Mouse (Mus musculus) hindbrain, embryonic 11.5 days (tissue): ENCODE results near the gene Ptpn1. TPM values are rescaled to one million over a fixed set of nuclear protein-coding genes. Genes with fewer than 3 reads are reported as not detected.

Experiments
- ATAC-seq: fragments of 200-750 bp; cut with Nextera tagmentation; 2 replicates; pipeline ENCODE4 v1.8.0; 2017; ENCODE audit warnings: mild to moderate bottlenecking, moderate TSS enrichment, moderate library complexity; ENCODE audit not compliant: low FRiP score
- DNase-seq: peaks from one replicate; pipeline ENCODE4 v3.0.0-alpha.2; 2015; ENCODE audit warnings: low spot score
- H3K27ac ChIP-seq: fragments of 300-500 bp; sonication (generic); 2 replicates; pipeline ENCODE4 v1.5.1; 2014; ENCODE audit warnings: mild to moderate bottlenecking, low read depth, low read length
- H3K27me3 ChIP-seq: fragments of 300-500 bp; sonication (generic); 2 replicates; pipeline ENCODE4 v1.6.1; 2014; ENCODE audit warnings: mild to moderate bottlenecking, low read length, moderate library complexity, mixed read lengths; ENCODE audit not compliant: control insufficient read depth, insufficient read depth
- H3K36me3 ChIP-seq: fragments of 300-500 bp; sonication (generic); 2 replicates; pipeline ENCODE4 v1.6.1; 2014; ENCODE audit warnings: mild to moderate bottlenecking, low read length, moderate library complexity, mixed read lengths; ENCODE audit not compliant: control insufficient read depth, insufficient read depth
- H3K4me1 ChIP-seq: fragments of 300-500 bp; sonication (generic); replicated peaks from 2 replicates; pipeline ENCODE4 v1.6.1; 2014; ENCODE audit warnings: low read length, mixed read lengths; ENCODE audit not compliant: control insufficient read depth, insufficient read depth
- H3K4me2 ChIP-seq: fragments of 300-500 bp; sonication (generic); replicated peaks from 2 replicates; pipeline ENCODE4 v1.6.1; 2014; ENCODE audit warnings: mild to moderate bottlenecking, low read depth, low read length
- H3K4me3 ChIP-seq: fragments of 300-500 bp; sonication (generic); 2 replicates; pipeline ENCODE4 v1.5.1; 2014; ENCODE audit warnings: low read depth, low read length
- H3K9ac ChIP-seq: fragments of 300-500 bp; sonication (generic); 2 replicates; pipeline ENCODE4 v1.6.1; 2014; ENCODE audit warnings: low read depth, low read length
- H3K9me3 ChIP-seq: fragments of 300-500 bp; sonication (generic); 2 replicates; pipeline ENCODE4 v1.6.1; 2016; ENCODE audit warnings: low read length; ENCODE audit not compliant: control insufficient read depth
- WGBS: fragments of 180-500 bp; shearing (Covaris S2); extraction: QIAGEN DNeasy Blood & Tissue Kit; methylation state at CpG from one replicate; pipeline ENCODE4 v1.1.7; 2014; 5-methylcytosine and 5-hydroxymethylcytosine counted together
- polyA plus RNA-seq: library from polyadenylated mRNA; unstranded; fragments of >200 nt; fragmentation: Nextera tagmentation; extraction: Ambion mirVana; gene quantifications from 2 replicates; pipeline ENCODE4 v1.2.1, GENCODE M21; 2014

The Ptpn1 gene
- polyA plus RNA-seq, 1 experiment from 2014 or later, result 90.3 TPM

- Histone ChIP-seq H3K9ac (no peak overlapping the region), H3K27ac (no peak overlapping the region), H3K4me1 (peaks cover 7% of the 10 kb centered on the region), H3K27me3 (no peaks in the 10 kb centered on the region), H3K4me2 (no peak overlapping the region), H3K36me3 (no peaks in the 10 kb centered on the region), H3K9me3 (no peaks in the 10 kb centered on the region), H3K4me3 (no peak overlapping the region)
- WGBS, result 65% methylated on average over 4 of the region's 4 CpGs
- DNase-seq (no peak), ATAC-seq (no peak)
These were observed 7.3 kb downstream of the Ptpn1 start for GRCm38 (mm10) chr2:167939204-167939603.

DNA sequence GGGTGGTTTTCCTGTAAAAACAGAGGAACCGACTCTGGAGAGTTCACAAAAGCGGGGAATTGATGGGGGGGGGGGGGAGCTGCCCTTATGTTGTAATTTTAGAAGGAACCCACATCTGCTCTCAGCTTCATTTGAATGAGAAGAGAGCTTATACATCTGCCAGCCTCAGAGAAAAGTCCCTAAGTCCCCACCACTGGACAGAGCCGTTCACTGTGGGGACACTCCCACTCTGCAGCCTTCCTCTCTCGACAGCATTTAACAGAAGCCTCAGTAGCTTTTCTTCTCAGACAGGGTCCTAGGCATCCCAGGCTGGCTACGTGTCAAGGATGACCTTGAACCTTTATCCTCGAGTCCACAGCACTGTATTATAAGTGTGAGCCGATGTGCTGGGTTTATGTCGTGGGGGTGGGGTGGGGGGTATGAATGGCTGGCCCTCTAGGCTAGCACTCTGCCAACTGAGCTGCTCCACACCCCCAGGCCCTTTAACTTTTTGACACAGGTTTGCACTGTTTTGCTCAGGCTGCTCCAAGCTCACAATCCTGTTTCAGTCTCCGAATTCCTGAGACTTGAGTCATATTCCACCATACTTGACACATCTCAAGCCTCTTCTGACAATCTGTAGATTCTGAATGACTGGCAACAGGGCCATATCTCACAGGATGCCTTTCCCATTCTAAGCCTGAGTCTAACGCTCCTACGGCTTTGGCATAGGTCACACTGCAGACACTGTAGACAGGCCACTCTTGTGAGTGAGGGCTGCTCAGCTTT lies 8.0 kb downstream of the Ptpn1 start:
- WGBS, result 59% methylated on average over 11 of the region's 11 CpGs
- ATAC-seq (no peak), DNase-seq (no peak)
- Histone ChIP-seq H3K27me3 (no peaks in the 10 kb centered on the region), H3K27ac (no peak overlapping the region), H3K9ac (no peak overlapping the region), H3K9me3 (no peaks in the 10 kb centered on the region), H3K4me1 (peaks cover 7% of the 10 kb centered on the region), H3K4me2 (no peak overlapping the region), H3K36me3 (no peaks in the 10 kb centered on the region), H3K4me3 (no peak overlapping the region)

DNA sequence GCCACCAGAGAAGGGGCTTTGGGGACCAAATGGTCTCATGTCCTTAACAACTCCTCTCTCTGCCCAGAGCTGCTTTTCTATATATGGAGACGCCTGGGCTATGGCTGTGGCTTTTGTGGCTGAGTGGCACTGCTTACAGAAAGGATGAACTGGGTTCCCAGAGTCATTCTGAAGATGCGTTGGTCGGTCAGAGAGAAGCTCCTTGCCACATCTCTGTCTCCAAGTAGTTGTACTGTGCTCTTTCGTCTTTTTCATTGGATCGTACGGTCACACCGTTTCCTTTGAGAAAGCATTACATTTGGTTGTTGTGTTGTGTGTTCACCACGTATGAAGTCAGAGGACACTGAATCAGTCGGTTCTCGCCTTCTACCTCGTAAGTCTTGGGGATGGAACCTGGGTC lies 8.8 kb downstream of the Ptpn1 start:
- H3K4me2 ChIP-seq, result no peak overlapping the region
- no peak overlapping the region for H3K27ac ChIP-seq
- 90% methylated on average over 11 of the region's 11 CpGs for WGBS
- ATAC-seq, result no peak
- H3K4me1 ChIP-seq, result peaks cover 8% of the 10 kb centered on the region
- H3K9me3 ChIP-seq, result no peaks in the 10 kb centered on the region
- DNase-seq, result no peak
- no peaks in the 10 kb centered on the region for H3K36me3 ChIP-seq
- H3K4me3 ChIP-seq, result no peak overlapping the region
- H3K9ac ChIP-seq, result no peak overlapping the region
- H3K27me3 ChIP-seq, result no peaks in the 10 kb centered on the region

- Histone ChIP-seq H3K9me3 (no peaks in the 10 kb centered on the region), H3K27me3 (no peaks in the 10 kb centered on the region), H3K27ac (no peak overlapping the region), H3K4me3 (no peak overlapping the region), H3K9ac (no peak overlapping the region), H3K36me3 (no peaks in the 10 kb centered on the region), H3K4me1 (peaks cover 6% of the 10 kb centered on the region), H3K4me2 (no peak overlapping the region)
- DNase-seq (no peak), ATAC-seq (no peak)
- WGBS, result 54% methylated on average over 4 of the region's 4 CpGs
These were observed 9.5 kb downstream of the Ptpn1 start for GRCm38 (mm10) chr2:167941320-167941719.

DNA sequence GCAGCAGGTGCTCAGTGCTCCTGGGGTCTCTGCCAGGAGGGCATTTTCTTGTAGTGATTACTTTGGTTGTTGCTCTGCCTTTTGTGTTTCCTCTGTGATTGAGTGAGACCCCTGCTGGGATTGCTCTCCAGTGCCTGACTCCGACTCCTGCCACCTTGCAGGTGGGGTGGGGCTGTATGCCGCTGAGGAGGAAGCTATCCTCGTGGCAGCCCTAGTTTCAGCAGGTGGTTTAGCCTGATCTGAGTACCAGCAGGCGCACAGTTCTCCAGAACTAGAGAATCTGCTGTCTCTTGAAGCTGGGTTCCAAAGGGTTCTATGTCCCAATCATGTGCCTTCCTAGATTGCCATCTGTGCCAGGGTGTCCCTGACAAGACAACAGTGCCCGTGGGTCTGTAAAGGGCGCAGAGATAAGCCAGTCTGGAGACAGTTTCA lies 9.9 kb downstream of the Ptpn1 start:
- H3K27me3 ChIP-seq, result no peaks in the 10 kb centered on the region
- H3K4me1 ChIP-seq, result peaks cover 6% of the 10 kb centered on the region
- H3K36me3 ChIP-seq, result no peaks in the 10 kb centered on the region
- ATAC-seq (no peak), DNase-seq (no peak)
- no peak overlapping the region for H3K4me3 ChIP-seq
- H3K9me3 ChIP-seq, result no peaks in the 10 kb centered on the region
- peak overlapping the region; percentile 27; the same call in 1 of the 2 replicates for H3K9ac ChIP-seq
- H3K27ac ChIP-seq, result peak overlapping the region; percentile 56
- no peak overlapping the region for H3K4me2 ChIP-seq
- 52% methylated on average over 6 of the region's 6 CpGs for WGBS

DNA sequence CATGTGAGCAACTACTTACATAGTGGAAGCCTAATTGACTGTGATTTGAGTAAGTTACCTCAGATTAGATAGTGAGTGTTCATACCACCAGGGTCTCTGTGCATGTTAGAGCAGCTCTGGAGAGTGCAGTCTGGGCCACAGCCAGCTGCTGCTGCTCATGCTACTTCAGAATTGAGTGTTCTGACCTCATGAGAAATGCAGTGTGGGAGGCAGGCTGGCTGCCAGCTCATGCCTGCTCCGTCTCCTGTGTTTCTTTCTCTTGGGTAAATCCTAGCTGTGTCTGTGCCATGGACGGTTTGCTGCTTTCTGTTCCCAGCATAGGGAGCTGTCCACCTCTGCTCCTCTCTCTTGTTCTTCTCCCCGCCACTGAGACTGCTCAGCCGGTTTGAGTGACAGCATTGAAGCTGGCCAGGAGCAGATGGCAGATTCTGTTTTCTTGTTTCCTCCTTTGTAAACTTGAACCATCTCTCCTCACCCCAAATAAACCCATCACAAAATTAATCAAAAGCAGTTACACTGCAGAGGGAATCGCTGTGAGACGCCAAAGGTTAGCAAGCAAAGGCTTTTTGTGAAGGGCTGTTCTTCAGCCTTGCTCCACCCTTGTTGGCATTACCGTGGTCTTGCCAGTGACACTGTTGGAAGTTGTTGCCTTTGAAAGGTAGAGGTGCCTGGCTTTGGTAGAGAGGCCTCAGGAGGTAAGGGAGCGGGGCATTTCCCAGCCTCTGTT lies 10.5 kb downstream of the Ptpn1 start:
- H3K9me3 ChIP-seq, result no peaks in the 10 kb centered on the region
- peaks cover 6% of the 10 kb centered on the region for H3K4me1 ChIP-seq
- H3K27me3 ChIP-seq, result no peaks in the 10 kb centered on the region
- H3K4me2 ChIP-seq, result no peak overlapping the region
- 56% methylated on average over 8 of the region's 8 CpGs for WGBS
- DNase-seq (no peak), ATAC-seq (no peak)
- H3K36me3 ChIP-seq, result no peaks in the 10 kb centered on the region
- peak overlapping the region; percentile 27; the same call in 1 of the 2 replicates for H3K9ac ChIP-seq
- H3K4me3 ChIP-seq, result no peak overlapping the region
- peak overlapping the region; percentile 56 for H3K27ac ChIP-seq

DNA sequence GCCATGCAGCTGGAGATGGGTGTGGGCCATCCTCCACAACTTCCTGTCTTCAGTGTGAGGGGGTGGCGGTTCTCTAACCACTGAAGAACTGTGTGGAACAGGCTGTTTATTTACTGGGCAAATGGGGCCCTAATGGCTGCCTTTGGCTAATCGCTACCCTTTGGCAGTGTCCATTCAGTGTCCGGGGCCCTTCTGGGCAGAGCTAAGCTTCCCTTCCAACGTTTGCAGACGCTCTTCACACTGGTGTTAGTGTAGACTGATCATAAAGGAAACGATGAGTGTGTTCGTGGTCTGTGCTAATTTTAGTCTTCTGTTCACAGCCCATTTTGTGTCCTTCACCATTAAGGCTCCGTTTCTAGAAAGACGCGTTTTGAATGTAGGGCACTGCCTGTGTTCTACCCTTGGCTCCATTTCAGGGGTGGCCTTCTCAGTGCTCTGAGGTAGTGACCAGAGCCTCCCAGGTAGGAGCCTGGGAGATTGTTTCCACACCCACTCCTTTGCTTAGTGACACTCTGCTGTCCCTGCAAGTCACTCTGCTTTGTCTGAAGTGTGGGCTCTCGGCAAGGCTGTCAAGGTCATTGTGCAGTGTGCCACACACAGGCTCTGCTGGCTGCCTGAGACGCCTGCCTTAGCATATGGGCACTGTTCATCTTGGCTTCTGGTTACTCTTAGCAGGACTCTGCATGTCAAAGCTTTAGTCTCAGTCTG lies 11.2 kb downstream of the Ptpn1 start:
- 83% methylated on average over 12 of the region's 12 CpGs for WGBS

GRCm38 (mm10) chr2:167944193-167944592 lies 12.3 kb downstream of the Ptpn1 start:
- DNase-seq (no peak), ATAC-seq (no peak)
- H3K9me3 ChIP-seq, result no peaks in the 10 kb centered on the region
- H3K27ac ChIP-seq, result no peak overlapping the region
- no peaks in the 10 kb centered on the region for H3K36me3 ChIP-seq
- H3K4me3 ChIP-seq, result no peak overlapping the region
- no peak overlapping the region for H3K4me2 ChIP-seq
- 69% methylated on average over 3 of the region's 3 CpGs for WGBS
- peaks cover 4% of the 10 kb centered on the region for H3K4me1 ChIP-seq
- H3K27me3 ChIP-seq, result no peaks in the 10 kb centered on the region
- H3K9ac ChIP-seq, result no peak overlapping the region; the same call in 1 of the 2 replicates

More for the DNA sequence above, 11.2 kb downstream of the Ptpn1 start:
- DNase-seq, result no peak
- Histone ChIP-seq H3K4me1 (peaks cover 6% of the 10 kb centered on the region), H3K9me3 (no peaks in the 10 kb centered on the region), H3K27me3 (no peaks in the 10 kb centered on the region), H3K9ac (no peak overlapping the region), H3K27ac (peak overlapping the region; percentile 56; the same call in 1 of the 2 replicates), H3K4me3 (no peak overlapping the region), H3K4me2 (no peak overlapping the region), H3K36me3 (no peaks in the 10 kb centered on the region)
- no peak for ATAC-seq
